Comparison of ENCODE assay signal across 8 mouse cellular contexts in the genomic region with DNA sequence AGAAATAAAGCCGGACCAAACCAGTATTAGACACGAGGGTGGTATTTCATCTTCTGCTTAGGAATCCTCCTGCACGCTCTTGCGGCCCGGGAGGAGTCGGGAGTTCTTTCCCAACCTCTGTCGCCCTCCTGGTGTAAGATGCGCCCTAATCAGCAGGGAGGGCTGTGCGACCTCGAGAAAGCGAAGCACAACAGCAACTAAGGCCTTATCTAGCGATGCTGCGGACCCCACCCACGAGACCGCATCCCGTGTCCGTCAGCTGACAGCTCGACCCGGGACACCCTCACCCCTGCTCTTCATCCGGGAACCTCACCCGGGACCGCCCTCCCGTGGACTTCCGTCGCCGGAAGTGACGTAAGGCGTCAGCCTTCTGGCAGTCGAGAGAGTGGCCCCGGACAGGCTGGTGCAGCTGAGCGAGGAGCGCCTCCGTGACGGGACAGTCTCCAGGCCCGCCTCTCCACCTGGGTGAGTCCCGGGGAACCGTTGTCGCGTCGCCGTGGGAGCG. TPM values are rescaled to one million over a fixed set of nuclear protein-coding genes. Genes with fewer than 3 reads are reported as not detected.
DNase-seq lines count a peak whose midpoint lies in the region; ATAC-seq lines count a peak whose summit lies in the region.

A gene (plus strand): TSS at position 349 of the 505 bp plus-strand sequence.

- peaks cover 56% of the 10 kb centered on the region for H3K4me1 ChIP-seq in megakaryocyte, embryonic 14.5 days

- H3K27me3 ChIP-seq in megakaryocyte, embryonic 14.5 days (replicated peaks) = no peaks in the 10 kb centered on the region

- H3K4me3 ChIP-seq in megakaryocyte, embryonic 14.5 days (replicated peaks) = peak within 1 kb of the TSS; percentile 99

- no peaks in the 10 kb centered on the region for H3K9me3 ChIP-seq in megakaryocyte, embryonic 14.5 days

- peak; percentile 92 for ATAC-seq in common myeloid progenitor, adult 5-6 weeks (replicated peaks; ENCODE audit: low read depth, poor library complexity, severe bottlenecking)

- DNase-seq in ZHBTc4 (ENCODE audit: low read depth, low spot score) = peak; percentile 99
- DNase-seq in gastrocnemius, adult 8-10 months (ENCODE audit: low spot score in 2 of 2) = peak; percentile 93 to 95
- DNase-seq in hindlimb bud, embryonic 11.5 days (ENCODE audit: extremely low spot score, low read depth, low spot score) = peak; percentile 83
- peak; percentile 96 to 97 for DNase-seq in left cerebral cortex, adult 8-10 months (ENCODE audit: low spot score in 2 of 2)
- DNase-seq in right cerebral cortex, postnatal 10 days (ENCODE audit: low spot score in 2 of 2) = peak; percentile 98 to 99
- peak; percentile 95 for DNase-seq in urinary bladder, postnatal 25 days (ENCODE audit: low spot score)

- H3K36me3 ChIP-seq in megakaryocyte, embryonic 14.5 days (replicated peaks; ENCODE audit: low read length) = peaks cover 35% of the 10 kb centered on the region

RNA-seq across cellular contexts. Expression of the gene that starts here (rescaled TPM):
- total RNA-seq in common myeloid progenitor, adult 5-6 weeks (2017) = 43.1 and 58.1 TPM in 2 replicates
- 10 to 100 TPM; 10.1 to 15.3 (median 10.5) TPM for total RNA-seq in gastrocnemius, adult 8-10 months (2022)
- total RNA-seq in left cerebral cortex, adult 8-10 months (2022) = 10 to 100 TPM; 31.6 to 35.8 (median 31.9) TPM
- polyA plus RNA-seq in megakaryocyte, embryonic 14.5 days (2012; ENCODE audit: insufficient read depth, low replicate concordance) = 10.5 and 20.8 TPM in 2 replicates

Comparison
In these comparisons a context has a peak if more than half of its experiments do, and no peak if none do; other contexts are left out.
1. Peak in every context shown above with its lines: DNase-seq, ATAC-seq and H3K4me3 ChIP-seq.